Mouse (Mus musculus) cerebellum, adult 11-12 months (tissue): Measurements from ENCODE around the gene Crip2.

Source experiments
- DNase-seq: peaks from one replicate; pipeline ENCODE4 v3.0.0; 2022

The Crip2 gene

DNA sequence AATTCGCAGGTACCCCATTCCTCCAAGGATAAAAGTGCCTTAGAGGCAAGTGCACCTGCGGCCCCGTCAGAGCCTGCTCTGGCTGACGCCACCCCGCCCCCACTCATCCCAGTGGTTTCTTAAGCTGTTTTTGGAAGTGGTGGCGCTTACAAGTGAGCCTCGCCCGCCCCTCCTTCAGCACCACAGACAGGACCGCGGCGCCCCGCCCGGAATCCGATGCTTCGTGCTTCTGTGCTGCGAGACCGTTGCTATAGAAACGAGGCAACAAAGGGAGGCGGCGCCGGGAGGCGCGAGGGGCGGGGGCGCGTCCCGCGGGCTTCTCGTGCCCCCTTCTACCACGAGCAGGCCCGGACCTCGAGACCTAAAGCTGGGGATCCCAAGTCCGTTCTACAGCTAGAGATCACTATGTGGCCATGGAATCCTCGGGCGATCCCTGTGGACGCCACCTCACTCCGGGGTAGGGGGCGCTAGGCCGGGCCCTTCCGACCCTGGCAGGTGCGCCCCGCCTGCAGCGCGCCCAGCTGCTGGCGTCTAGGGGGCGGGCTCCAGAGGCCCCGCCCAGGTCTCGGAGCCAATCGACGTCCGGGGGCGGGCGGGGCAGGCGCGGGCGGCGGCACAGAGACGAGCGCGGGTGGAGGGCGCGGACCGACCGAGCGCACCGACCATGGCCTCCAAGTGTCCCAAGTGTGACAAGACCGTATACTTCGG, at the start of gene Crip2:
Crip2 (plus strand) TSS at position 329 of the 708 bp plus-strand sequence.
- DNase-seq = peak; percentile 60

GRCm38 (mm10) chr12:113097040-113097439, 43.0 kb upstream of the Crip2 start:
- DNase-seq = peak; percentile 55

DNA sequence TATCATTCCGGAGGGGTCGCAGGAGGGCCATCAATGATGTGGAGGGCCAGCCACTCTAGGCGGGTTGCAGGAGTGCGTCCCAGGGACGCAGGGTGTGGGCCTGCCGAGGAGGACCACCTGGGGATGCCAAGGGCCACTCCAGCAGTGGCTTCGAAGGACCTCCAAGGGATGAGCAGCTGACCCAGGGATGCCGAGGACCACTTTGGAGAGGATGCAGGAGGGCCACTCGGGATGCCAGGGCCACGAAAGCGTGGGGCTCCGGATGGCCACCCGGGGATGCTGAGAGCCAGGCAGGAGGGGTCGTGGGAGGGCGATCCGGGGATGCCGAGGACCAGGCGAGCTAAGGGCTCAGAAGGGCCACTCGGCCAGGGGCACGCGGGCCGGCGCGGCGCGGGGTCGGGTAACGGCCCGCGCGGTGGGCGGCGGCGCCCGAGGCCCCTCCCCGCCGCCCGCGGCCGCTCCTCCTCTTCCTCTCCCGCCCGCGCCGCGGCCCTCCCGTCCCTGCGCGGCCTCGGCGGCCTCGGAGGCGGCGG, 42.2 kb upstream of the Crip2 start, which contains the start of gene Mta1:
Mta1 (plus strand) TSS at position 530 of the 533 bp plus-strand sequence.
- DNase-seq = peak; percentile 78

DNA sequence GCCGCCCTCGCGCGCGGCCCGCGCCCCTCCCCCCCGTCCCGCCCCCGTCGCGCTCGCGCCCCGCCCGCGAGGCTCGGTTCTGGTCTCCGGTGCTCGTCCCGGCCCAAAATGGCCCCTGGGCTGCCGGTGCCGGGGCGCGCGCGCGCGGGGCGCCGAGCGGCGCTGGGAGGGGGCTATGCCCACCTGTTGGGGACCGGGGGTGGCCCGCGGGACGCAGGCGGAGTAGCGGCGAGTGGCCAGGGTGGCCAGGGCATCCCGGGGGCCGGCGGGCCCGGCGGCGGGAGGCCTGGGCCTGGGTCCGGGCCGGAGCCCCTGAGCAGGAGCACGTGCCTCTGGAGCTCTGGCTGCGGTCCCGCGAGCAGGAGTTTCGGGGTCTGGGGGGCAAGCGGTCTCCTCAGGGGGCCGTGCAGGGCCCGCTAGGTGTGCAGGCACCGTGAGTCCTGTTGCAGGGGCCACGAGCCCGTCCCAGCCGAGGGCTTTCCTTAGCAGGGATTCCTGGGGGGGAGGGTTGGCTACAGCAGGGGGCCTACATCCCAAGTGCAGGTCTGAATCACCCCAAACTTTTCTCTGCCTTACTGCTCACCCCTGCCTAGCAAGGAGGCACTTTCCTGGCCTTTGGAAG, 41.4 kb upstream of the Crip2 start:
- DNase-seq = peak; percentile 76

- peak; percentile 68 for DNase-seq
These were observed 40.4 kb upstream of the Crip2 start for GRCm38 (mm10) chr12:113099470-113100237.

DNA sequence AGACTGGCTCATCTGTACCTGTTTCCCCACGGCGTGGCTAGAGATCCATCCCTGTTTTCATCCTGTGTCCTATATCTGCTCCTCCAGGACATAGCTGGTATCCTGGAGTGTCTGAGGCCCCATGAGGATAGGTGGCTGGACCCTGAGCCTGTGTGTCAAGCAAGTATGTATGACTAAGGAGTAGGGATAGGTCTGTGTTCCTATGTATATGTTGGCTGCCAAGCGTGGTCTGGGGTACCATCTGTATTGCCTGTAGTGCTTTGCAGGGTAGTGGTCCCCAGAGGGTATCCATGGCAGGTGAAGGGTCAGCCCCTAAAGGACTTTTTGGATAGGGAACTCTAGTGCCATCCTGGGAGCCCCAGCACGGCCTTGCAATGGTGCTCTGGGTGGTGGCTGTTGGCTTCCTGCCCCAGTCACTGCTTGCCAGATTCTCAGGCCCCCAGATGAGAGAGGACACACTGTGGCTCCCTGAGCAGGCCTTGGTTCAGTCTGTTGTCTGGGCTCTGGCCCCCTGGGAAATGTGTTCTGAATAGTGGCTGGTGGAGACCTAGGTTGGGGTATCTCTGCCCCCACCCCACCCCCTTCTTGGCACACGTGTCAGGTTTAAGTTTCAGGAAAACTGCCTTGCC, 39.5 kb upstream of the Crip2 start:
- DNase-seq = peak; percentile 80

DNA sequence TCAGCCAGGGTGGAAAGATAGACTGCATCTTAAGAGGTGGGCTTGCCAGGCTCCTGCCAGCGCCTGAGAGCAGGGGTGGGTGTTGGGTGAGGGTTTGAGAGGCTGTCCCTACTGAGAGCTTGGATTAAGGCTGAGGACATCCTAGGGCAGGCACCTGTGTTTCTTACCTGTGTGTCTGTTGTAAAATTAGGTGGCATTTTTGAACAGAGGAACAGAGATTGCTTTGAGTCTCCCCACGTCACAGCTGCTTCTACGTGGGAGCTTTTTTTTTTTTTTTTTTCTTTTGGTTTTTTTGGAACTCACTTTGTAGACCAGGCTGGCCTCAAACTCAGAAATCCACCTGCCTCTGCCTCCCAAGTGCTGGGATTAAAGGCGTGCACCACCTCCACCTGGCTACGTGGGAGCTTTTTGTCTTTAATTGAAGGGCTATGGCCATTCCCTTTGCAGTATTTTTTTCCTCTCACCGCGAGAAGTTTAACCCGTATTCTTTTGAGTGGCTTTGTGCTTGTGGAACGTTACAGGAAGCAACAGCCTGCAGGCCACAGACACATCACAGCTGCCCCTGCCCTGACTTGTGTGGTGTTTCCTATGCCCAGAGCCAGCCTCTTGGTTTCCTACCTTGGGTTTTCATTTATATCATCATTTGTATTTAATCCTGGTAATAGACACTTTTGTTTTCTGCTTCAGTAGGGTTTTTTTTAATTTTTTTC, 38.6 kb upstream of the Crip2 start:
- DNase-seq = no peak

DNA sequence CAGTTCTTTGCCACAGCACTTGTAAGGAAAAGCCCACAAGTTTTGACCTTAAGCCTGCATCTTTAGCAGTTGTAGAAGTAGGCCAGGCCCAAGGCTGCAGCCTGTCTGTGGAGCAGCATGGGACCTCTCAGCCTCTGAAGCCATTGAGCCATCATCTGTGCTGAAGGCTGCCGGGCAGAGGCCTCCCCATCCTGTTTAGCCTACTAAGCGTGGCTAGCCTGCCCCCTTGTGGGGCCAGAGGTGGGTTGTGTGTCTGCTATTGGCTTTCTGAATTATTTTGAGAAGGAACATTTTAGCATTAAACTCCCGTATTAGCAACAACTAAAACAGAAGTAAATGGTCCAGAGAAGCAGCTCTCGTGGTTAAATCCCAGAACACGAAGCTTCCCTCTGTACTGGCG, 37.6 kb upstream of the Crip2 start:
- peak; percentile 71 for DNase-seq

DNA sequence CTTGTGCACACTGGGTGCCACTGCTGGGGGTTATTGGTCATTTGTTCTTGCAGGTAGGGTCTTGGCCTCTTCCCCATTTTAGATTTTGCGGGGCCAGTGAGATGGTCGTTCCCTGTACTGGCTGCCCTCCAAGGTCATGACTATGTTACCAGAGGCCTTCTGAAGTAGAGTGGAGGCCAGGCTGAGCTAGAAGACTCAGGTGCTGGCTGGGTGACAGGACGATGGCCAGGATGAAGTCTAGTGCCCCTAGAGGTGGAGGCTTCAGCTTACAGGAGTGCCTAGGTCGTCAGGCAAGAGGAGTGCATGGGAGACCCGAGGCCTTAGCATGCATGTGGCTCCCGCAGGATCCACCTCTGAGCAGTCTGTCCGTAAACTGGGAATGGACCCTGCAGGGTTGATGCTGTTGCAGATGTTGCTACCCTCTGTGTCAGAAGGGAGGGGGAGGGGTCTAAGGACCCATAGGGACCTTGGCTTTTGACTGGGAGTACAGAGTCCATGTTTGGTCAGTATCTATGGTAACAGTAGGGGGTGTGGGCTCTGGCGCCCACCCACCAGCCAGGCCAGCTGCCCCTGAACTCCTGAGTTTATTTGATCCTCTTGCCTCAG, 36.1 kb upstream of the Crip2 start:
- DNase-seq = peak; percentile 57

GRCm38 (mm10) chr12:113106386-113106785, 33.6 kb upstream of the Crip2 start:
- DNase-seq = no peak

DNA sequence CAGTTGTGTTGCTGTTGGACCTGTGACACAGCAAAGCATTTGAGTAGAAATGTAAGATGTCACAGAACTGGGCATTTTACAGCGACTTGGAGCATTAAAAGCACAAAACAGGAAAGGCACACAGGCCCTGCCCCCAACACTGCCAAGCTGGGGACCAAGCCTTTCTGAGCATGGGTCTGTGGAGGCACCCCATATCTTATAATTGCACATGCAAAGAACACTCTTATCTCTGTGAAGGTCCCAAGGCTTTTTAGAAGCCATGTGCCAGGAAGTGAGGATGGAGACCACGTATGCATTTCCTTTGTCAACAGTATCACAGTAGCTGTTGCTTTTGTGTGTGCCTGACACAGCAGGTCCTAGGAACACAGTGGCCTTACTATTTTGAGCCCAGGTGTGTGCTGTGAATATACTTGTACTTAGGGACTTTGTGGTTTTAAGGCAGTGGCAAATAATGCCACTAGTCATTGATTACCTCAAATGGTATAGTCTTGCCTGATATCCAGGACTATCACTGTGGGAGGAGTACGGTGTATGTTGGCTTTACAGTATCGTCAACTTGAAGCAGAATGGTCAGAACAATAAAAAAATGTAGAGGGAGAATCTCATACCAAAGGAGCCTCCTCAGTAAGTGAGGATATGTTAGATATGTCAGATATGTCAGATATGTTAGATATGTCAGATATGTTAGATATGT, 32.5 kb upstream of the Crip2 start:
- DNase-seq = no peak

GRCm38 (mm10) chr12:113108528-113109283, 31.3 kb upstream of the Crip2 start:
- no peak for DNase-seq

DNA sequence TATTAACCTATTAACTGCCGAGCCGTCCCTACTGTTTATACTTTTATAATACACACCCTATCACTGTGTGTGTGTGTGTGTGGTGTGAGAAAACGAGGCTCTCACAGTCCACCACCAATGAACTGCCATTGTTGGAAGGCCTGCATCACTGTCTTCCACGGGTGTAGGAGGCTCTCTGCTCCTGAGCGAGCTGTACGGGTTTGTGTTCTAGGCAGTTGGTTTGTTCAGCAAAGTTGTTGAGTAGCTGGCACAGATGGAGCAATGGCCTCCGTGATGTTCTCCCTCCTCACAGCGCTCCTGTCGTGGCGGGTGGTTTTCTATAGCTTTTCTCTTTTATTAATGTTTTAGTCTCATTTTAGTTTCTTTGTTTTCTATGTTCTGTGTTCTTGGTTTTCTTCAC, 30.2 kb upstream of the Crip2 start:
- DNase-seq = no peak

DNA sequence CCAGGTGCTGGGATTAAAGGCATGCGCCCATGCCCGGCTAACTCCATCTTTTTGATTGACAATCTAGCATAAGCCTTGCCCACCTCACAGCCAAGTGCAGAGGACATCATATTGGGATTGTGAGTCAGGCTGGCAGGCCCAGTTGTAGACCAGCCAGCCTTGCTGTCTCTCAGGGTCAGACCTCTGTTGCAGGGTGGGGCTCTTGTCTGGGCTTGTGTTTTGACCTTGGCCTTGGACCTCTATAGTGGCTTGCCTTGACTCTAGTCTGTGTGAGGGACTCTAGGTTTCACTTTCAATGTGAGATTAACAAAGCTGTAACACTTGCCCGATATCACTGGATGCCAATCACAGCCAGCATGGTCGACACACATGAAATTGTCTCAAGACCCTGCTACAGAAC, 25.9 kb upstream of the Crip2 start:
- no peak for DNase-seq

DNA sequence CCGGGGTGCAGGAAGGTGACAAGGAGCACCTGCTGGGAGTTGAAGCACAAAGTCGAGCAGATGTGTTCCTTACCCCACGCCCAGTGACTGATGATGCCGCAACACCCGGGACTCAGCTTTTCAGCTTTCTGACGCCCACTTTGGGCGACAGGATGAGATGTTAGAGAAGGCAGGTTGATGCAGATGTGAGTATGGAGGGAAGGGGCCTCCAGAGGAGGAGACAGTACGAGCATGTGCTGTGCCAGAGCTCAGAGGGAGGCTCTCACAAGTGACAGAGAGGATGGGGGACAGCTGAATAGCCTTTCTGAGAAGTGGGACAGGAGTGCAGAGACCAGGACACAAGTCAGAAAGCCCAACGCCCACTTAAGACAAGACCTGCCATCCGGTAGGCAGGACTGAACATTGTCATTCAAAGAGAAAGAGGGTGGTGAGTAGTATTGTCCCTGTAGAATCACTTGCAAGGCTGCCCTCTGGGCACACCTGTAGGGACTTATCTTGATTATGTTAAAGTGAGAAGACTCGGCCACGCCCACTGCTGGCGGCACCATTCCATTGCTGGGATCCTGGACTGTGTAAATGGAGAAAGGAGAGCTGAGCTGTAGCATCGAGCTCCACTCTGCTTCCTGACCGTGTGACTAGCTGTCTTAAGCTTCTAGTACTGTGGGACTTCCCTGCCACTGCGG, 25.0 kb upstream of the Crip2 start:
- DNase-seq = no peak

DNA sequence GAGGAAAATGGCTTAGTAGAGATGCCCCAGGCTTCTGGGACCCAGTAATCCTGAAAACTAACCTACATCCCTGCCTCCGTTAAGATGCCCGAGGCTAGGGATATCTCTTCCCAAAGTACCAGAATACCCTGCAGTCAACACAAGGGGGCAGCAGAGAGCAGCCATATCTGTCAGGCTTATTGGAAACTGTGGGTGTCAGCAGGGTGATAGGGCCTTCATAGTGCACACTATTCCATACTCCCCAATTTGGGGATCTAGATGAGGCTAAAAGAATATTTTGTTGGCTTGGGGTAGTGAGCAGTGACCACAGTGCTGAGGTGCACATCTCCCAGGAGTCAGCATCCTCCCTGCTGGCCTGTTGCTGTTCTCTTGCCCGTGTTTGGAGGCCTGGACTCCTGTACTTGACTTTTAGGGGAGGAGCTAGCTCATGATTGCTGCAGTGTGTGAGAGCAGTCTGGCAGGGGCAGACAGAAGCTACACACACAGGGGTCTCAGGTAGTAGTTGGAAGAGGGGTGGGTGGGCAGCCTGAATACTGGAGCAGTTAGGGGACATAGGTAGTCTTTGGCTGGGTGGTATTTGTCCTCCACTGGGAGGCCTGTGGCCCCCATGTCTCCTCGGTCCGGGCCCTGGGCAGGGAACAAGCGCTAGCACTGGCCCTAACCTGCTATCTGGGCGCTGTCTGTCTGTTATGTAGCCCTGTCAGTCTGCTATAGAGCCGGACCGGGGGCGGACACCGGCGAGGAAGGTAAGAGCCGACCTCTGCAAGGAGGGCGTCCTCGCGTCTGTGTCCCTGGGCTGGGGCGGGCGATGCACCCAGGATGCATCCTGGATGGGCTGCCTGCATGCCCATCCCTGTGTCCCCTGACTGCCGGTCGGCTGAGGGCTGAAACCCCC, 20.3 kb upstream of the Crip2 start:
- DNase-seq = peak; percentile 70

DNA sequence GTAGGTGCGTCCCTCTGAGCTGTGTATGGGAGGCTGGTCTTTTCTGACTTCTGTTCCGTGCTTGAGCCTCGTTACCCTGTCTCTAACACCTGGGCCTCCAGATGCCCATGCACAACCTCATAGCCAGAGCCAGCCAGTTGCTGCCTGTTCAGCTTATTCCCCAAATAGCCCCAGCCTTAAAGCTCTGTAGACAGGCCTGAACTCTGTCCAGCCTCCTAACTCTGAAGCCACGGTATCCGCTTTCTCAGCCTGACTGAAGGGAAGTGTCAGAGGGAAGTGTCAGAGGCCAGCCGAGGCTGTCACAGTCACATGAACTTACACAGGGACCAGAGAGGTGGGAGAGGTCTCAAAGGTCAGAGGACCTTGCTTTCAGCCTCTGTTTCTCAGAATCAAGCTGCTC, 15.3 kb upstream of the Crip2 start:
- DNase-seq = no peak

GRCm38 (mm10) chr12:113130732-113131131, 9.3 kb upstream of the Crip2 start:
- DNase-seq = no peak

- DNase-seq = no peak
These were observed 8.4 kb upstream of the Crip2 start for GRCm38 (mm10) chr12:113131601-113132000.
